Mouse (Mus musculus) v-Abl transformed pro-B cells (cell line): Measurements from ENCODE around the gene Rplp2.

Experiments
- in situ Hi-C, 2 experiments: fragments of 400-800 bp; cut with MboI; formaldehyde crosslinking; loops; one replicate each; pipeline ENCODE4 v1.15.1; 2025; ENCODE audit not compliant: unreplicated experiment in 2 of 2

The Rplp2 gene

GRCm38 (mm10) chr7:141429840-141430584, 17.2 kb upstream of the Rplp2 start:
- in situ Hi-C loops = no loop called here

- in situ Hi-C loops = no loop called here
Observed at GRCm38 (mm10) chr7:141430585-141431240, 16.5 kb upstream of the Rplp2 start.

GRCm38 (mm10) chr7:141431434-141432185, 15.6 kb upstream of the Rplp2 start:
- in situ Hi-C loops = no loop called here

- in situ Hi-C loops = no loop called here
Observed at GRCm38 (mm10) chr7:141432186-141432611, 15.0 kb upstream of the Rplp2 start.

GRCm38 (mm10) chr7:141432741-141433516, 14.2 kb upstream of the Rplp2 start:
- in situ Hi-C loops = no loop called here

GRCm38 (mm10) chr7:141433517-141434400, 13.4 kb upstream of the Rplp2 start:
- in situ Hi-C loops = no loop called here

GRCm38 (mm10) chr7:141434464-141434863, 12.7 kb upstream of the Rplp2 start:
- in situ Hi-C loops = no loop called here

GRCm38 (mm10) chr7:141435129-141435855, 11.9 kb upstream of the Rplp2 start:
- in situ Hi-C loops = no loop called here

- in situ Hi-C loops = no loop called here
Observed at GRCm38 (mm10) chr7:141435856-141436522, 11.2 kb upstream of the Rplp2 start.

GRCm38 (mm10) chr7:141436523-141436892, 10.7 kb upstream of the Rplp2 start:
- in situ Hi-C loops = no loop called here

GRCm38 (mm10) chr7:141437178-141438120, 9.7 kb upstream of the Rplp2 start, which contains the start of gene Slc25a22:
Slc25a22 (minus strand) TSS chr7:141437892.
- in situ Hi-C loops = no loop called here

- in situ Hi-C loops = no loop called here
Observed at GRCm38 (mm10) chr7:141438201-141438968, 8.8 kb upstream of the Rplp2 start.

- in situ Hi-C loops = no loop called here
Observed at GRCm38 (mm10) chr7:141439140-141439679, 8.0 kb upstream of the Rplp2 start.

- in situ Hi-C loops = no loop called here
Observed at GRCm38 (mm10) chr7:141439811-141440210, 7.4 kb upstream of the Rplp2 start.

GRCm38 (mm10) chr7:141440613-141441012, 6.6 kb upstream of the Rplp2 start:
- in situ Hi-C loops = no loop called here

- in situ Hi-C loops = no loop called here
Observed at GRCm38 (mm10) chr7:141441460-141441859, 5.7 kb upstream of the Rplp2 start.
